8 mouse cellular contexts compared by ENCODE assay signal in genomic region chr9:55208790-55209481, GRCm38 (mm10). TPM values are rescaled to one million over a fixed set of nuclear protein-coding genes. Genes with fewer than 3 reads are reported as not detected.
DNase-seq lines count a peak whose midpoint lies in the region; ATAC-seq lines count a peak whose summit lies in the region.

Gene Fbxo22 (plus strand): TSS chr9:55208925.

- no peaks in the 10 kb centered on the region for H3K27me3 ChIP-seq in embryonic facial prominence, embryonic 10.5 days (replicated peaks; ENCODE audit: low read depth, poor library complexity, severe bottlenecking)
- no peaks in the 10 kb centered on the region for H3K27me3 ChIP-seq in intestine, embryonic 16.5 days (replicated peaks; ENCODE audit: control insufficient read depth, insufficient read depth, low read length)
- no peaks in the 10 kb centered on the region for H3K27me3 ChIP-seq in limb, embryonic 10.5 days (ENCODE audit: low read depth, poor library complexity, severe bottlenecking)
- H3K27me3 ChIP-seq in midbrain, embryonic 12.5 days = no peaks in the 10 kb centered on the region

- ATAC-seq in intestine, embryonic 16.5 days = peak; percentile 99
- ATAC-seq in midbrain, embryonic 12.5 days (ENCODE audit: low FRiP score, low read depth) = peak; percentile 99

- peaks cover 26% of the 10 kb centered on the region for H3K4me1 ChIP-seq in embryonic facial prominence, embryonic 10.5 days
- H3K4me1 ChIP-seq in intestine, embryonic 16.5 days (ENCODE audit: control insufficient read depth, insufficient read depth, low read length) = peaks cover 22% of the 10 kb centered on the region
- peaks cover 29% of the 10 kb centered on the region for H3K4me1 ChIP-seq in limb, embryonic 10.5 days
- peaks cover 26% of the 10 kb centered on the region for H3K4me1 ChIP-seq in midbrain, embryonic 12.5 days

- peak within 1 kb of the TSS; percentile 83 for H3K4me2 ChIP-seq in intestine, embryonic 16.5 days (ENCODE audit: low read depth, low read length)
- peak within 1 kb of the TSS; percentile 89 for H3K4me2 ChIP-seq in midbrain, embryonic 12.5 days (replicated peaks)

- H3K4me3 ChIP-seq in embryonic facial prominence, embryonic 10.5 days = peak within 1 kb of the TSS; percentile 94
- peak within 1 kb of the TSS; percentile 91 for H3K4me3 ChIP-seq in intestine, embryonic 16.5 days (ENCODE audit: low read length)
- H3K4me3 ChIP-seq in limb, embryonic 10.5 days = peak within 1 kb of the TSS; percentile 91
- peak within 1 kb of the TSS; percentile 85 for H3K4me3 ChIP-seq in midbrain, embryonic 12.5 days

- DNase-seq in layer of hippocampus, adult 11-12 months (ENCODE audit: low spot score) = peak; percentile 80
- DNase-seq in layer of hippocampus, adult 9-10 months (ENCODE audit: low spot score) = no peak
- peak; percentile 93 for DNase-seq in embryonic facial prominence, embryonic 10.5 days (ENCODE audit: low spot score)
- DNase-seq in gonadal fat pad, adult 2 months (ENCODE audit: low read depth) = no peak
- DNase-seq in limb, embryonic 10.5 days (ENCODE audit: low spot score) = peak; percentile 96
- DNase-seq in skeletal muscle tissue, adult 2 months (ENCODE audit: low read depth, low spot score) = peak; percentile 78

- peak within 1 kb of the TSS; percentile 78 for H3K9ac ChIP-seq in intestine, embryonic 16.5 days (ENCODE audit: low read depth, low read length)
- peak within 1 kb of the TSS; percentile 83 for H3K9ac ChIP-seq in midbrain, embryonic 12.5 days (replicated peaks)

- WGBS in embryonic facial prominence, embryonic 10.5 days = under 1% methylated on average over 65 of the region's 65 CpGs
- WGBS in intestine, embryonic 16.5 days = under 1% methylated on average over 65 of the region's 65 CpGs
- WGBS in limb, embryonic 10.5 days = under 1% methylated on average over 65 of the region's 65 CpGs
- WGBS in midbrain, embryonic 12.5 days = under 1% methylated on average over 65 of the region's 65 CpGs

- H3K36me3 ChIP-seq in embryonic facial prominence, embryonic 10.5 days (replicated peaks) = peaks cover 35% of the 10 kb centered on the region
- H3K36me3 ChIP-seq in intestine, embryonic 16.5 days (ENCODE audit: control insufficient read depth, insufficient read depth, low read length) = peaks cover 1% of the 10 kb centered on the region; the same call in 1 of the 2 replicates
- H3K36me3 ChIP-seq in limb, embryonic 10.5 days = peaks cover 38% of the 10 kb centered on the region
- H3K36me3 ChIP-seq in midbrain, embryonic 12.5 days = peaks cover 14% of the 10 kb centered on the region

- peak within 1 kb of the TSS; percentile 95 for H3K27ac ChIP-seq in embryonic facial prominence, embryonic 10.5 days (replicated peaks)
- H3K27ac ChIP-seq in intestine, embryonic 16.5 days (ENCODE audit: low read length) = peak within 1 kb of the TSS; percentile 81
- peak within 1 kb of the TSS; percentile 95 for H3K27ac ChIP-seq in limb, embryonic 10.5 days
- peak within 1 kb of the TSS; percentile 90 for H3K27ac ChIP-seq in midbrain, embryonic 12.5 days (replicated peaks)

- no peaks in the 10 kb centered on the region for H3K9me3 ChIP-seq in embryonic facial prominence, embryonic 10.5 days
- no peaks in the 10 kb centered on the region for H3K9me3 ChIP-seq in intestine, embryonic 16.5 days (ENCODE audit: control insufficient read depth, low read length)
- H3K9me3 ChIP-seq in limb, embryonic 10.5 days (replicated peaks) = no peaks in the 10 kb centered on the region
- H3K9me3 ChIP-seq in midbrain, embryonic 12.5 days = no peaks in the 10 kb centered on the region

RNA-seq across cellular contexts. Expression of gene Fbxo22, which starts in this region (rescaled TPM):
- polyA plus RNA-seq in embryonic facial prominence, embryonic 10.5 days (2016; fragmentation: Nextera tagmentation; extraction: Ambion mirVana) = 74.2 and 75.5 TPM in 2 replicates
- 17.4 and 20.2 TPM in 2 replicates for polyA plus RNA-seq in gonadal fat pad, adult 2 months (2012; rRNA removed)
- 55.3 and 61.0 TPM in 2 replicates for polyA plus RNA-seq in intestine, embryonic 16.5 days (2015; fragmentation: Nextera tagmentation; extraction: Ambion mirVana)
- polyA plus RNA-seq in limb, embryonic 10.5 days (2016; fragmentation: Nextera tagmentation; extraction: Ambion mirVana) = 72.0 and 74.3 TPM in 2 replicates
- 82.5 and 90.2 TPM in 2 replicates for polyA plus RNA-seq in midbrain, embryonic 12.5 days (2016; fragmentation: Nextera tagmentation; extraction: Ambion mirVana)

Comparison
In these comparisons a context has a peak if more than half of its experiments do, and no peak if none do; other contexts are left out.
1. DNase-seq: peak in layer of hippocampus, adult 11-12 months (single experiment), embryonic facial prominence, embryonic 10.5 days (single experiment), limb, embryonic 10.5 days (single experiment) and skeletal muscle tissue, adult 2 months (single experiment); none in layer of hippocampus, adult 9-10 months (single experiment) and gonadal fat pad, adult 2 months (single experiment).
2. Peak in every context shown above with its lines, with median percentiles within 50 percentile points of each other: H3K27ac ChIP-seq and H3K4me3 ChIP-seq.